Mouse (Mus musculus) macrophage (primary cell): ENCODE measurements around the gene Agfg2. TPM values are rescaled to one million over a fixed set of nuclear protein-coding genes. Genes with fewer than 3 reads are reported as not detected.

Experiments used
- H3K27ac ChIP-seq: fragments of 350-480 bp; formaldehyde crosslinking; 2 replicates; pipeline ENCODE4 v1.9.0; 2021
- H3K36me3 ChIP-seq: fragments of 350-480 bp; formaldehyde crosslinking; 2 replicates; pipeline ENCODE4 v1.9.0; 2021; ENCODE audit errors: inconsistent target
- H3K4me3 ChIP-seq: fragments of 350-480 bp; formaldehyde crosslinking; 2 replicates; pipeline ENCODE4 v1.9.0; 2021; ENCODE audit errors: inconsistent target
- H3K79me2 ChIP-seq: fragments of 350-480 bp; formaldehyde crosslinking; 2 replicates; pipeline ENCODE4 v1.9.0; 2021; ENCODE audit errors: inconsistent target
- WGBS: methylation state at CpG from one replicate; pipeline ENCODE4 v1.1.7; 2026; ENCODE audit warnings: inconsistent platforms; ENCODE audit not compliant: missing documents; 5-methylcytosine and 5-hydroxymethylcytosine counted together
- polyA plus RNA-seq: library from polyadenylated mRNA; stranded (reverse); fragments of 250-400 nt; gene quantifications from 3 replicates; pipeline ENCODE4 v1.2.4, GENCODE M21; 2018; ENCODE audit warnings: inconsistent platforms

Gene Agfg2
- polyA plus RNA-seq, 1 experiment from 2014 or later: 12.1 TPM

DNA sequence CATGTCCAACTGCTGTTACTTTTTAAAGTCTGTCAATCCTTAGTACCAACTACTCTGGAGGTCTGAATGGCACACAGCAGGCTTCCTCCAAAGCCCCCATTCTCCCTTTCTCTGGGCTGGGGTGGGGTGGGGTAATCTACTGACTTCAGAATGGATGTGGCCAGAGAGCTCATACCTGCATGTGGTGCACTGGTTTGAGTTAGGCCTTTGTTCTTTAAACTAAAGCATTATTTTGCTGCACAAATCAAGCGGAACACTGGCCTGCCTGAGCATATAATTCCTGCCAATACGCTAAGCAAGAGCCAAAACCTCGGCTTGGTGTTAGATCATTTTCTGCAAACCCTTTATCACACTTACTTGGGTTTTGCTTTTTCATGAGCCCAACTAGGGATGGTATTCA, 10.3 kb upstream of the Agfg2 start:
- Histone ChIP-seq H3K79me2 (no peaks in the 10 kb centered on the region), H3K4me3 (no peak overlapping the region)
- WGBS: 91% methylated on average over 3 of the region's 3 CpGs

DNA sequence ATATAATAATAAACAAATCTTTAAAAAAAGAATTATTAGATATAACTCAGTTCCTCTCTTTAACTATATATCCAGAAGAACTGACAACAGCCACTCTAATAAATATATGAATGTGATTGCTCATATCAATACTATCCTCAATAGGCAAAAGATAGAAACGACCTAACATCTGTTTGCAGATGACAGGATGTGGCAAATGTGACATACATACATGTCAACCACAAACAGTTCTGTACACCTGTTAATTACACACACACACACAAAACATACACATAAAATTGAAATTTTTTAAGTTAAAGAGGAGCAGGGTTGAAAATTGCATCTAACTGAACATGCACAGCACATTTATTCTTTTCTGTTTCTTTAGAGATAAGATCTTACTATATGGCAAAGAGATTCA, 7.4 kb upstream of the Agfg2 start:
- Histone ChIP-seq H3K27ac (no peak overlapping the region), H3K4me3 (no peak overlapping the region), H3K79me2 (no peaks in the 10 kb centered on the region), H3K36me3 (no peaks in the 10 kb centered on the region)
- 64% methylated on average over 1 of the region's 1 CpGs for WGBS

More for the DNA sequence above, 10.3 kb upstream of the Agfg2 start:
- Histone ChIP-seq H3K27ac (no peak overlapping the region), H3K36me3 (no peaks in the 10 kb centered on the region)

DNA sequence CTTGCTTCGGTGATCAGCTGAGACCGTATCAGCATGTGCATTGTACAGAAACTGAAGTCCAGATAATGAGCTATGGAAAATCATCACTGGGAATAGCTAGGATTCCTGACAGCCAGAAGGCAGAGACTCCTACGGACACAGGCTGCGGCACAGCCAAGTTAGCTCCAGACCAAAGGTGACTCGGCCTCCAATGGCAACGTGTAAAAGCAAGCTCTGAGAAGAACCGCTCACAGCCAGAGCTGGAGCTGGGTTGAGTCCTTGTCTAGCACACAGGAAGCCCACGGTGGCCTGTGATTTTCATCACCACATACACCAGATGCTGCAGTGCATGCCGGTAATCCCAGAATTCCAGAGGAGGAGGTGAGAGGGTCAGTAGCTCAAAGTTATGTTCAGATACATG, 6.0 kb upstream of the Agfg2 start:
- Histone ChIP-seq H3K4me3 (no peak overlapping the region), H3K27ac (no peak overlapping the region), H3K79me2 (no peaks in the 10 kb centered on the region), H3K36me3 (no peaks in the 10 kb centered on the region)
- WGBS: 84% methylated on average over 8 of the region's 9 CpGs

DNA sequence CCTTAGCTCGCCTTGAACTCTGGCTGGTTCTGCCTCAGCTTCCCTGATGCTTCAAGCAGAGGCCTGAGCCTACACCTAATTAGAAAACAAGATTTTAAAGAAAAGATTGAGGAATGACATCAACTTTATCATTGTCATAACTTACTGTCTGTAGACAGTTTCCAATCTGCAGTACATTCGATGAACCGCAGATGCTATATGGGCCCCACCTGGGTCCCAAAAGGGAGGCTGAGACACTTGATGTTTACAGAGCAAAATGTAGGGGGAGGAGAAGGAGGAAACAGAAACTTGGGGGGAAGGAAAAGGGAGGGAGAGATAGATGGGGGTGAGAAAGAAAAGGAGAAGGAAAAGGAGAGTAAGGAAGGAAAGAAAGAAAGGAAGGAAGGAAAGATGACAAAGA, 5.4 kb upstream of the Agfg2 start:
- no peak overlapping the region for H3K4me3 ChIP-seq
- no peaks in the 10 kb centered on the region for H3K36me3 ChIP-seq
- no peak overlapping the region for H3K27ac ChIP-seq
- 93% methylated on average over 3 of the region's 3 CpGs for WGBS
- H3K79me2 ChIP-seq: no peaks in the 10 kb centered on the region

DNA sequence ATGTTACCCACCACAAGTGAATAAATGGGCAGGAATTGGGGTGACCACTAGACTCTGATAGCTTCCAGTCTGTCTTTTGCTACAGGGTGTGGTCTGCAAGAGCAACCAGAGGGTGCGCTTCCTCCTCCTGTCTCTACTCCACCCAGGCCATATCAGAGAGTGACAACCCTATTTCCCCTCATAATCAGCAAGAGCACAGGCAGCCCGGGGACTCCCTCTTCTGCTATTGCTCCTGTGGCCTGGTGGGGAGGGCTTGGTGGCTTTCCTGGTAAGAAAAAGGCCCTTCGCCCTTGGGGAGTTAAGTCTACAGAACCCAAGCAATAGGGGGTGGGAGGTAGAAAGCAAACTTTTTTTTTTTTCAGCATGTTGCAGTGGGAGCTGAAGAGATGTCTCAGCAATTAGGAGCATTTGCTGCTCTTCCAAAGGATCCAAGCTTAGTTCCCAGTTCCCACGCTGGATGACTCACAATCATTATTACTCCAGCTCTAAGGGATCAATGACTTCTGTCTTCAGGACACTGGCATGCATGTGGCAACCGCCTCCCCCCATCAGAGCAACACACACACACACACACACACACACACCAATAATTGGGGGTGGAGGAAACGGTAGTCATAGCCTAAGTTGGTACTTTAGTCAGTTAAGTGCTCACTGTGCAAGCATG, 1.7 kb upstream of the Agfg2 start:
- Histone ChIP-seq H3K27ac (peak overlapping the region; percentile 13), H3K36me3 (no peaks in the 10 kb centered on the region), H3K79me2 (peaks cover 25% of the 10 kb centered on the region), H3K4me3 (no peak overlapping the region)
- 53% methylated on average over 6 of the region's 6 CpGs for WGBS

GRCm38 (mm10) chr5:137685653-137686052, 1.1 kb upstream of the Agfg2 start:
- H3K36me3 ChIP-seq: no peaks in the 10 kb centered on the region
- no peak overlapping the region for H3K4me3 ChIP-seq
- H3K79me2 ChIP-seq: peaks cover 31% of the 10 kb centered on the region
- H3K27ac ChIP-seq: peak overlapping the region; percentile 13
- WGBS: 73% methylated on average over 3 of the region's 3 CpGs

DNA sequence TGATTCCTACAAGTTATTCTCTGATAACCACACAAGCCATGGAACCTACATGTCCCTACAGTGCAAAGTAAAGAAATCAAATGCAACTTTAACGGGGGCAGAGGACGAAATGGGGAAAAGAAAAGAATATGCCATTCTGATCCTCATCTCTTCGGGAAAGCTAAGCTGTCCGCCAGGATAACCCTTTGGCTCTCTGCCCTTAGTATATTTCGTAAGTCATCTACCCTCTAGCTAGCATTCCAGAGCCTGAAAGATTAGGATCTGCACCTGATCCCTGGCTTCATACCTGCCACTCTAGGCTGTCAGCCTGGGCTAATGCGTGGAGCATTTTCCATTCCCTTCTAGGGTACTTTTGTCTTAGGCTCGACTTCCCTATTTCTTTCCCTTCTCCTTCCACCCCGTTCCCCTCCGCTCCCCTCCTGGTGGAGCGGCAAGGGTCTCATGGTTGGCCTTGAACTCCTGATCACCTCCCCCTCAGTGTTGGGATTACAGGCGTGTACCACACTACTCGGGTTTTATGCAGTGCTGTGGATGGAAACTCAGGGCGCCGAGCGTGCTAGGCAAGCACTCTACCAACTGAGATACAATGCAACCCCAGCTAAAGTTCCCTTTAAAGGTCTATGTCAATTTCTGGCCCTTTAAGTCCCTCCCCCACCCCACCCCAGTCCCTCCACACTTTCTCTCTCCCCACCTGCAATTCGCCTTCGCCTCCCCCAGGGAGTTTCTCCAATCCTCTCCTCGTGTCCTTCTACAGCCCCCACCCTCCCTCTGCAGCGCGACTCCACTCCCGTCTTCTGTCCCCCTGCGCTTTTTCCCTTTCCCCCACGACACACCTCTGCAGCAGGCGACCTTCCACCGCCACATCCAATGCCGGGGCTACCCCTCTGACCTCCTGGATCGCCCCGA, 885 bp downstream of the Agfg2 start:
- H3K4me3 ChIP-seq: peak overlapping the region; percentile 68
- H3K79me2 ChIP-seq: peaks cover 51% of the 10 kb centered on the region
- WGBS: 8% methylated on average over 28 of the region's 28 CpGs
- peak overlapping the region; percentile 63 for H3K27ac ChIP-seq
- no peaks in the 10 kb centered on the region for H3K36me3 ChIP-seq

DNA sequence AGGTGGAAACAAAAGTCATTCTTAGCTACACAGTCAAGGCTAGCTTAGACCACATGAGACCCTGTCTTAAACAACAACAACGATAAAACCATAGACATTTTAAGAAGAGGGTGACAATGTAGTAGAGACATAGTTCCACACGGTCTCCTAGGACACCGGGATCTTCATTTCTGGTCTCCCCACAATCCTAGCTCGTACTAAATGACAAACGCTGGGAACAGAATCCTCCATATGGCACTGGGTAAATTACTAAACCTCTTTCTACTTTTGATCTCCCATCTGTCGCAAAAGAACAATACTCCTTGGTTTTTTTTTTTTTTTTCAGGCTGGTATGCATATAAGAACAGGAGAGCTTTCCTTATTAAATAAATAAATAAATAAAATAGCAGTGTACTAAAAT, 2.0 kb downstream of the Agfg2 start:
- no peaks in the 10 kb centered on the region for H3K36me3 ChIP-seq
- no peak overlapping the region for H3K4me3 ChIP-seq
- 91% methylated on average over 6 of the region's 6 CpGs for WGBS
- H3K79me2 ChIP-seq: peaks cover 62% of the 10 kb centered on the region
- H3K27ac ChIP-seq: no peak overlapping the region

GRCm38 (mm10) chr5:137679726-137680125, 4.8 kb downstream of the Agfg2 start:
- Histone ChIP-seq H3K4me3 (no peak overlapping the region), H3K36me3 (no peaks in the 10 kb centered on the region), H3K79me2 (peaks cover 90% of the 10 kb centered on the region), H3K27ac (no peak overlapping the region)
- whole genome bisulfite sequencing: 96% methylated on average over 4 of the region's 4 CpGs

DNA sequence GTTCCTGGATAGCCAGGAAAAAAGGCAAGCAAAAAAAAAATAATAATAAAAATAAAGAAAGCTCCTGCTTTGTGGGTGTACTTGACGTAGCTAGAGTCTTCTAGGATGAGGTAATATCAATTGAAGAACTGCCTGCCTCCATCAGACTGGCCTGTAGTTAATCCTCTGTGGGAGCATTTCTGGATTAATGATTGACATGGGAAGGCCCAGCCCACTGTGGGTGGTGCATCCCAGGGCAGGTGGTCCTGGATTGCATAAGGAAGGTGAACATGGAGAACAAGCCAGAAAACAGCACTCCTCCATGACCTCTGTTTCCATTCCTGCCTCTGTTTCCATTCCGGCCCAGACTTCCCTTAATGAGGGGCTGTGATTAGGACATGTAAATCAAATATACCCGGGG, 5.8 kb downstream of the Agfg2 start:
- Histone ChIP-seq H3K79me2 (peaks cover 100% of the 10 kb centered on the region), H3K27ac (no peak overlapping the region), H3K4me3 (no peak overlapping the region), H3K36me3 (no peaks in the 10 kb centered on the region)
- 88% methylated on average over 3 of the region's 3 CpGs for WGBS

DNA sequence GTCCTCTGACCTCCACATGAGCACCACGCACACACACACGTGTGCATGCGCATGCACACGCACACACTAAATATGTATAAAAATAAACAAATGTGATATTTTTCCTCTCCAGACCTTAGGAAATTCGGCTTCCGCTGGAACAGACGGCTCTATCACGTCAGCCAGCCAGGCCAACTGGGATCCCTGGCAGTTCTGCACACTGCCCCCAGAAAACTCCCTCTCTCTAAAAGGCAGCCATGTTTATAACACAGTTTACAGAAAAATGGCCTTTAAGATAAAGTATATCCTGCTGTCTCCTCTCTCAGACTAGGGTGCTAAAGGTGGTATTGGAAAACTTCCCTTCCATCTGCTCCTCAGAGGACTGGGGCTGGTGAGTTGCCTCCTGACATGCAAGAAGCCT, 6.7 kb downstream of the Agfg2 start:
- WGBS: 93% methylated on average over 8 of the region's 8 CpGs
- no peak overlapping the region for H3K4me3 ChIP-seq
- no peaks in the 10 kb centered on the region for H3K36me3 ChIP-seq
- peaks cover 100% of the 10 kb centered on the region for H3K79me2 ChIP-seq
- no peak overlapping the region for H3K27ac ChIP-seq

DNA sequence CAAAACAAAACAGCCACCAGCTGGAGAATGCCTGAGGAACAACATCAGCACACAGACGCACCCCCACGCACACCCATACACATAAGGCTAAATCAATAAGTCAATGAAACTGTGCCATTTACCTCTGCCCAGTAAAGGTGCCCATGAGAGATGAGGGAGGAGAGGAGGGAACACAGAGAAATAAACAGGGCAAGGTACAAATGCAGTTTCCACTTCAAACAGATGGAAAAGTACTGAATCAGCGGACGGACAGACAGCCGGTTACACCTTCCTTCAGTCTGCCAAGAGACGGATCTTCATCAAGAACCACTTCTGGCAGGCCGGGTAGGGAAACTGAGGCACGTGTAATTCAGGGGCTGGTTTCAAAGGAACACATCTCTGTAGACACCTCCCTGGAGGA, 9.7 kb downstream of the Agfg2 start:
- Histone ChIP-seq H3K27ac (no peak overlapping the region), H3K79me2 (peaks cover 90% of the 10 kb centered on the region), H3K36me3 (no peaks in the 10 kb centered on the region), H3K4me3 (no peak overlapping the region)
- 95% methylated on average over 8 of the region's 8 CpGs for WGBS

DNA sequence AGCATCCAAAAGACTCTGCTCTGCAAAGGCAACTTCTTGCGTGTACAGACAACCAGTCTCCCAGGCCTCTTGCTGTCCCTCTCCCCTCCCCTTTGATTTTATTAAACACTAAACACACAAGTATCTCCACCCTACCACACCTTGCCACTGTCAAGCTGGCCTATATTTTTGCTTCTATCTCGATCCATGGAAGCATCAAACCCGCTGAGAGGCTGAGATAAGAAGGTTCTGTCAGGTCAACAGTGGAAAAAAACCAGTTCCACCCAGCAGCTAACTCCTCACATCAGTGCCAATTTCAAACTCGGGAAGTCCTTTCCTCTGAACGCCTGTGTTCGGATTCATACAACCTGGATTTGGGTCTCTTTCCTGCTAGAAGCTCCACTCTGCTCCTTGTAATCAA, 11.5 kb downstream of the Agfg2 start:
- H3K4me3 ChIP-seq: no peak overlapping the region
- WGBS: 92% methylated on average over 6 of the region's 6 CpGs
- peaks cover 84% of the 10 kb centered on the region for H3K79me2 ChIP-seq
- 0 out of 2 replicates have a peak overlapping the region, but pooled peaks have one; percentile 88 for H3K27ac ChIP-seq
- H3K36me3 ChIP-seq: no peaks in the 10 kb centered on the region

GRCm38 (mm10) chr5:137672361-137672760, 12.2 kb downstream of the Agfg2 start:
- Histone ChIP-seq H3K4me3 (no peak overlapping the region), H3K27ac (peak overlapping the region; percentile 88)

More at GRCm38 (mm10) chr5:137672361-137672760, 12.2 kb downstream of the Agfg2 start:
- WGBS: 84% methylated on average over 5 of the region's 5 CpGs
- H3K79me2 ChIP-seq: peaks cover 77% of the 10 kb centered on the region
- peaks cover 2% of the 10 kb centered on the region; the same call in 1 of the 2 replicates for H3K36me3 ChIP-seq
